Mouse (Mus musculus): ENCODE measurements around the gene Crlf2. TPM values are rescaled to one million over a fixed set of nuclear protein-coding genes. Genes with fewer than 3 reads are reported as not detected.

Gene Crlf2
- 4.2 and 5.8 TPM in 2 replicates for polyA plus RNA-seq (2014; fragmentation: Nextera tagmentation; extraction: Ambion mirVana)

GRCm38 (mm10) chr5:109558404-109559160 lies at the start of gene Crlf2:
TSS of gene Crlf2 (minus strand) at chr5:109558993.
- H3K9ac ChIP-seq (ENCODE audit: low read length): peak within 1 kb of the TSS; percentile 53
- H3K4me3 ChIP-seq (ENCODE audit: low read depth, low read length): peak within 1 kb of the TSS; percentile 54
- ATAC-seq (ENCODE audit: insufficient read depth, low FRiP score, low TSS enrichment) (peak; percentile 68), DNase-seq (ENCODE audit: low spot score) (peak; percentile 91)
- H3K36me3 ChIP-seq (ENCODE audit: control insufficient read depth, insufficient read depth, low read length): peaks cover 2% of the 10 kb centered on the region
- WGBS: under 1% methylated on average over 49 of the region's 73 CpGs
- no peaks in the 10 kb centered on the region for H3K27me3 ChIP-seq (ENCODE audit: control insufficient read depth, insufficient read depth, low read length)
- H3K27ac ChIP-seq (ENCODE audit: low read depth, low read length): peak within 1 kb of the TSS; percentile 81
- no peaks in the 10 kb centered on the region for H3K4me1 ChIP-seq (ENCODE audit: control insufficient read depth, insufficient read depth, low read length)
- peak within 1 kb of the TSS; percentile 39 for H3K4me2 ChIP-seq (ENCODE audit: low read depth)
- H3K9me3 ChIP-seq (ENCODE audit: control insufficient read depth, low read length): peaks cover 13% of the 10 kb centered on the region

- 48% methylated on average over 1 of the region's 1 CpGs for WGBS
Measured at GRCm38 (mm10) chr5:109602585-109602984, 43.8 kb upstream of the Crlf2 start.

GRCm38 (mm10) chr5:109601080-109601479 lies 42.3 kb upstream of the Crlf2 start:
- ATAC-seq (ENCODE audit: insufficient read depth, low FRiP score, low TSS enrichment) (peak; percentile 48; the same call in 1 of the 2 replicates), DNase-seq (ENCODE audit: low spot score) (peak; percentile 31)
- Histone ChIP-seq H3K4me3 (ENCODE audit: low read depth, low read length) (no peak overlapping the region), H3K27ac (ENCODE audit: low read depth, low read length) (no peak overlapping the region), H3K4me1 (ENCODE audit: control insufficient read depth, insufficient read depth, low read length) (no peaks in the 10 kb centered on the region), H3K4me2 (ENCODE audit: low read depth) (no peak overlapping the region), H3K36me3 (ENCODE audit: control insufficient read depth, insufficient read depth, low read length) (no peaks in the 10 kb centered on the region), H3K9ac (ENCODE audit: low read length) (no peak overlapping the region), H3K27me3 (ENCODE audit: control insufficient read depth, insufficient read depth, low read length) (no peaks in the 10 kb centered on the region), H3K9me3 (ENCODE audit: control insufficient read depth, low read length) (peaks cover 3% of the 10 kb centered on the region; the same call in 1 of the 2 replicates)
- WGBS: 29% methylated on average over 3 of the region's 3 CpGs

More at GRCm38 (mm10) chr5:109602585-109602984, 43.8 kb upstream of the Crlf2 start:
- H3K27ac ChIP-seq (ENCODE audit: low read depth, low read length): no peak overlapping the region
- no peaks in the 10 kb centered on the region for H3K4me1 ChIP-seq (ENCODE audit: control insufficient read depth, insufficient read depth, low read length)
- H3K36me3 ChIP-seq (ENCODE audit: control insufficient read depth, insufficient read depth, low read length): no peaks in the 10 kb centered on the region
- ATAC-seq (ENCODE audit: insufficient read depth, low FRiP score, low TSS enrichment): no peak
- no peaks in the 10 kb centered on the region for H3K27me3 ChIP-seq (ENCODE audit: control insufficient read depth, insufficient read depth, low read length)
- no peak overlapping the region for H3K9ac ChIP-seq (ENCODE audit: low read length)
- peak; percentile 11 for DNase-seq (ENCODE audit: low spot score)
- H3K9me3 ChIP-seq (ENCODE audit: control insufficient read depth, low read length): no peaks in the 10 kb centered on the region; the same call in 1 of the 2 replicates
- H3K4me2 ChIP-seq (ENCODE audit: low read depth): no peak overlapping the region
- H3K4me3 ChIP-seq (ENCODE audit: low read depth, low read length): no peak overlapping the region

- Histone ChIP-seq H3K4me2 (ENCODE audit: low read depth) (no peak overlapping the region), H3K4me3 (ENCODE audit: low read depth, low read length) (no peak overlapping the region), H3K4me1 (ENCODE audit: control insufficient read depth, insufficient read depth, low read length) (no peaks in the 10 kb centered on the region), H3K27me3 (ENCODE audit: control insufficient read depth, insufficient read depth, low read length) (no peaks in the 10 kb centered on the region), H3K9ac (ENCODE audit: low read length) (no peak overlapping the region), H3K27ac (ENCODE audit: low read depth, low read length) (no peak overlapping the region), H3K9me3 (ENCODE audit: control insufficient read depth, low read length) (peaks cover 3% of the 10 kb centered on the region; the same call in 1 of the 2 replicates), H3K36me3 (ENCODE audit: control insufficient read depth, insufficient read depth, low read length) (no peaks in the 10 kb centered on the region)
- ATAC-seq (ENCODE audit: insufficient read depth, low FRiP score, low TSS enrichment) (no peak), DNase-seq (ENCODE audit: low spot score) (no peak)
Measured at GRCm38 (mm10) chr5:109598876-109599275, 40.1 kb upstream of the Crlf2 start.

- H3K9me3 ChIP-seq (ENCODE audit: control insufficient read depth, low read length): peaks cover 3% of the 10 kb centered on the region; the same call in 1 of the 2 replicates
- 35% methylated on average over 5 of the region's 5 CpGs for WGBS
Measured at GRCm38 (mm10) chr5:109596647-109597046, 37.9 kb upstream of the Crlf2 start.

GRCm38 (mm10) chr5:109562829-109563228 lies 4.0 kb upstream of the Crlf2 start:
- no peaks in the 10 kb centered on the region for H3K9me3 ChIP-seq (ENCODE audit: control insufficient read depth, low read length)
- DNase-seq (ENCODE audit: low spot score) (no peak), ATAC-seq (ENCODE audit: insufficient read depth, low FRiP score, low TSS enrichment) (no peak)
- no peak overlapping the region for H3K9ac ChIP-seq (ENCODE audit: low read length)
- WGBS: 73% methylated on average over 2 of the region's 2 CpGs
- H3K4me2 ChIP-seq (ENCODE audit: low read depth): no peak overlapping the region
- no peak overlapping the region for H3K27ac ChIP-seq (ENCODE audit: low read depth, low read length)
- no peak overlapping the region for H3K4me3 ChIP-seq (ENCODE audit: low read depth, low read length)
- H3K36me3 ChIP-seq (ENCODE audit: control insufficient read depth, insufficient read depth, low read length): no peaks in the 10 kb centered on the region
- no peaks in the 10 kb centered on the region for H3K4me1 ChIP-seq (ENCODE audit: control insufficient read depth, insufficient read depth, low read length)
- no peaks in the 10 kb centered on the region for H3K27me3 ChIP-seq (ENCODE audit: control insufficient read depth, insufficient read depth, low read length)

More at GRCm38 (mm10) chr5:109596647-109597046, 37.9 kb upstream of the Crlf2 start:
- H3K4me3 ChIP-seq (ENCODE audit: low read depth, low read length): no peak overlapping the region
- no peak for DNase-seq (ENCODE audit: low spot score)
- ATAC-seq (ENCODE audit: insufficient read depth, low FRiP score, low TSS enrichment): no peak
- H3K27me3 ChIP-seq (ENCODE audit: control insufficient read depth, insufficient read depth, low read length): no peaks in the 10 kb centered on the region
- H3K9ac ChIP-seq (ENCODE audit: low read length): no peak overlapping the region
- H3K36me3 ChIP-seq (ENCODE audit: control insufficient read depth, insufficient read depth, low read length): no peaks in the 10 kb centered on the region
- no peak overlapping the region for H3K27ac ChIP-seq (ENCODE audit: low read depth, low read length)
- no peaks in the 10 kb centered on the region for H3K4me1 ChIP-seq (ENCODE audit: control insufficient read depth, insufficient read depth, low read length)
- H3K4me2 ChIP-seq (ENCODE audit: low read depth): no peak overlapping the region

- 25% methylated on average over 6 of the region's 6 CpGs for WGBS
- Histone ChIP-seq H3K9me3 (ENCODE audit: control insufficient read depth, low read length) (peaks cover 12% of the 10 kb centered on the region), H3K4me1 (ENCODE audit: control insufficient read depth, insufficient read depth, low read length) (no peaks in the 10 kb centered on the region), H3K4me3 (ENCODE audit: low read depth, low read length) (peak overlapping the region; percentile 54), H3K27ac (ENCODE audit: low read depth, low read length) (peak overlapping the region; percentile 81), H3K4me2 (ENCODE audit: low read depth) (peak overlapping the region; percentile 39), H3K9ac (ENCODE audit: low read length) (no peak overlapping the region), H3K36me3 (ENCODE audit: control insufficient read depth, insufficient read depth, low read length) (peaks cover 2% of the 10 kb centered on the region), H3K27me3 (ENCODE audit: control insufficient read depth, insufficient read depth, low read length) (no peaks in the 10 kb centered on the region)
- no peak for ATAC-seq (ENCODE audit: insufficient read depth, low FRiP score, low TSS enrichment)
- no peak for DNase-seq (ENCODE audit: low spot score)
Measured at GRCm38 (mm10) chr5:109559191-109559590, 398 bp upstream of the Crlf2 start.

GRCm38 (mm10) chr5:109558123-109558403 lies 730 bp downstream of the Crlf2 start:
- WGBS: under 1% methylated on average over 9 of the region's 9 CpGs
- peaks cover 17% of the 10 kb centered on the region for H3K9me3 ChIP-seq (ENCODE audit: control insufficient read depth, low read length)
- DNase-seq (ENCODE audit: low spot score): no peak
- H3K4me3 ChIP-seq (ENCODE audit: low read depth, low read length): peak overlapping the region; percentile 54
- no peaks in the 10 kb centered on the region for H3K27me3 ChIP-seq (ENCODE audit: control insufficient read depth, insufficient read depth, low read length)
- peaks cover 2% of the 10 kb centered on the region for H3K36me3 ChIP-seq (ENCODE audit: control insufficient read depth, insufficient read depth, low read length)
- H3K4me1 ChIP-seq (ENCODE audit: control insufficient read depth, insufficient read depth, low read length): no peaks in the 10 kb centered on the region
- 0 out of 2 replicates have a peak overlapping the region, but pooled peaks have one; percentile 9 for H3K9ac ChIP-seq (ENCODE audit: low read length)
- 0 out of 2 replicates have a peak, but pooled peaks have one; percentile 42 for ATAC-seq (ENCODE audit: insufficient read depth, low FRiP score, low TSS enrichment)
- peak overlapping the region; percentile 81 for H3K27ac ChIP-seq (ENCODE audit: low read depth, low read length)
- H3K4me2 ChIP-seq (ENCODE audit: low read depth): peak overlapping the region; percentile 39

All from neural tube, embryonic 11.5 days (tissue).